In the genomic region with DNA sequence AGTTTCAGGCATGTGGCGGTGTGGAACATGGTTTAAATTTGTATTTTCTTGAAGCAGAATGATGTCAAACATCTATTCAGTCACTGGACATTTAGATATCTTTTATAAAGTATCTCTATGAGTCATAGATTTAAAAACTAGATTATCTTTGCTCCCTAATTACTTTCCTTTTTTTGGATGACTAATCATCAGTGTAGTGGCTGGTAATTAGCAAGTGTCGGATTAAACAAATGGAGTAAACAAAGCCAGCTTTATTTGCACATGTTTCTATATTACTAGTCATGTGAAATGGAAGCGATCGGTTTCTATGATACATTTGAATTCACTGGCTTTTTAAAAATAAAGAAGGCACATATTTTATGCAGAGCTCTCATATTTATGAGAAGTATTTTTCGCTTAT, we compare ENCODE assay signal across 28 mouse cellular contexts. TPM values are rescaled to one million over a fixed set of nuclear protein-coding genes. Genes with fewer than 3 reads are reported as not detected.
"Had no signal": no experiment of that assay in that cellular context is flagged by ENCODE, and none has a peak within 500 bp of the region (broad histone marks: within the 10 kb centered on the region; RNA-seq: fewer than 3 reads in every experiment).

No protein-coding gene starts in this region.

- H3K4me2 ChIP-seq: heart, embryonic 12.5 days; hindbrain, embryonic 12.5 days; hindbrain, embryonic 14.5 days; intestine, embryonic 15.5 days; limb, embryonic 12.5 days; liver, embryonic 11.5 days; liver, embryonic 13.5 days; liver, embryonic 15.5 days had no signal

- H3K4me3 ChIP-seq: gastrocnemius, adult 2 months; heart, embryonic 10.5 days; heart, embryonic 12.5 days; hindbrain, embryonic 10.5 days; hindbrain, embryonic 12.5 days; intestine, embryonic 15.5 days; layer of hippocampus, adult 2 months; left cerebral cortex, adult 2 months; limb, embryonic 10.5 days; limb, embryonic 12.5 days; liver, embryonic 13.5 days; liver, embryonic 15.5 days had no signal

- H3K27ac ChIP-seq: gastrocnemius, adult 2 months; heart, embryonic 10.5 days; hindbrain, embryonic 10.5 days; hindbrain, embryonic 12.5 days; hindbrain, embryonic 14.5 days; intestine, embryonic 15.5 days; layer of hippocampus, adult 2 months; left cerebral cortex, adult 2 months; limb, embryonic 10.5 days; limb, embryonic 12.5 days; liver, embryonic 13.5 days; liver, embryonic 15.5 days had no signal

- DNase-seq: gastrocnemius, adult 2 months; gastrocnemius, postnatal 10 days; gastrocnemius, postnatal 25 days; heart, adult 18-20 months; heart, postnatal 4 days; kidney, adult 18-20 months; kidney, adult 8-10 months; kidney, postnatal 10 days; kidney, postnatal 25 days; kidney, postnatal 4 days; liver; liver, embryonic 13.5 days had no signal

- H3K36me3 ChIP-seq: heart, embryonic 10.5 days; heart, embryonic 12.5 days; hindbrain, embryonic 10.5 days; hindbrain, embryonic 12.5 days; intestine, embryonic 15.5 days; limb, embryonic 10.5 days; limb, embryonic 12.5 days; liver, embryonic 13.5 days; liver, embryonic 15.5 days had no signal

- H3K9me3 ChIP-seq: heart, embryonic 10.5 days; heart, embryonic 12.5 days; hindbrain, embryonic 10.5 days; hindbrain, embryonic 12.5 days; intestine, embryonic 15.5 days; limb, embryonic 10.5 days; limb, embryonic 12.5 days; liver, embryonic 13.5 days; liver, embryonic 15.5 days had no signal

- H3K9ac ChIP-seq: heart, embryonic 12.5 days; hindbrain, embryonic 12.5 days; hindbrain, embryonic 14.5 days; intestine, embryonic 15.5 days; limb, embryonic 12.5 days; liver, embryonic 13.5 days; liver, embryonic 15.5 days had no signal

- H3K4me1 ChIP-seq: heart, embryonic 10.5 days; heart, embryonic 12.5 days; hindbrain, embryonic 10.5 days; hindbrain, embryonic 12.5 days; intestine, embryonic 15.5 days; limb, embryonic 10.5 days; limb, embryonic 12.5 days; liver, embryonic 13.5 days; liver, embryonic 15.5 days had no signal

- ATAC-seq: hindbrain, embryonic 16.5 days; inflammation-experienced regulatory T-cells, adult 6 months; intestine, embryonic 15.5 days; intestine, postnatal 0 days had no signal

- H3K27me3 ChIP-seq: heart, embryonic 12.5 days; hindbrain, embryonic 12.5 days; intestine, embryonic 15.5 days; limb, embryonic 12.5 days; liver, embryonic 13.5 days; liver, embryonic 15.5 days had no signal

RNA-seq across cellular contexts. Expression of a gene that starts 37.3 kb away (rescaled TPM):
- total RNA-seq: granulocyte monocyte progenitor cell, adult 5-6 weeks had no signal
- polyA plus RNA-seq: liver, embryonic 13.5 days; liver, embryonic 15.5 days had no signal
